Mouse (Mus musculus): ENCODE results near the gene Casp4. TPM values are rescaled to one million over a fixed set of nuclear protein-coding genes. Genes with fewer than 3 reads are reported as not detected.

The Casp4 gene
- total and polyA plus RNA-seq, 2 experiments from 2014 or later = 0.19 to 0.44 TPM

DNA sequence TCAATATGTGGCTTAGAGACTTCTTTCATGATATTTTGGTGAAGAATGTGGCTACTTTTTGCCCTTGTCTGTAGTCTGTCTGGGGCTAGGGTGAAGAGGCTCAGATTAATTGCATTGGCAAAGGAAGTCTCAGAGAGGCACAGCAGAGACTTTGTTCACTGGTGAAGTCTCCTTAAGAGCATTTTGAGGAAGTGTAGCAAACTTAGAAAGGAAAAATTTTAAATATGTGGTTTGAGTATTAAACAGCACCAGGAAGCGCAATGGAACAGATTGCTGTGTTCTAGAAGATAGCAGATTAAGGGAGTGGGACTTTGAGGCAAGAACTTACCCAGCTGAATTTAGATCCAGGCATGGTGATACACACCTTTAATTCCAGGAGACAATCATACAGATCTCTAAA, 24.8 kb downstream of the Casp4 start:
- Histone ChIP-seq H3K27ac (ENCODE audit: low read depth, low read length) (no peak overlapping the region), H3K4me2 (ENCODE audit: low read depth) (no peak overlapping the region), H3K27me3 (ENCODE audit: insufficient read depth, low read length) (no peaks in the 10 kb centered on the region), H3K4me1 (ENCODE audit: insufficient read depth) (no peaks in the 10 kb centered on the region), H3K4me3 (ENCODE audit: low read depth, low read length) (no peak overlapping the region), H3K36me3 (ENCODE audit: insufficient read depth) (no peaks in the 10 kb centered on the region), H3K9me3 (ENCODE audit: low read length) (no peaks in the 10 kb centered on the region), H3K9ac (no peak overlapping the region)
- no peak for DNase-seq
- ATAC-seq = no peak
- no peak for TF ChIP-seq CTCF (IDR thresholded peaks at IDR 0.05; ENCODE audit: low read depth)
- 94% methylated on average over 1 of the region's 1 CpGs for WGBS

DNA sequence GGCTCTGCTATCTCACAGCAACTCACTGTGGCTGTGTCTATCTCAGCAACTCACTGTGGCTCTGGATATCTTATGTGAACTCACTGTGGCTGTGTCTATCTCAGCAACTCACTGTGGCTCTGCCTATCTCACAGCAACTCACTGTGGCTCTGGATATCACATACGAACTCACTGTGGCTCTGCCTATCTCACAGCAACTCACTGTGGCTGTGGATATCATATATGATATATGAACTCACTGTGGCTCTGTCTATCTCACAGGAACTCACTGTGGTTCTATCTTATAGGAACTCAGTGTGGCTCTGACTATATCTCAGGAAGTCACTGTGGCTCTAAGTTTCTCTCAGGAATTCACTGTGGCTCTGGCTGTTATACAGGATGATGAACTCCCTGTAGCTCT, 34.5 kb downstream of the Casp4 start:
- Histone ChIP-seq H3K9me3 (ENCODE audit: low read length) (no peaks in the 10 kb centered on the region), H3K27me3 (ENCODE audit: insufficient read depth, low read length) (no peaks in the 10 kb centered on the region), H3K27ac (ENCODE audit: low read depth, low read length) (no peak overlapping the region), H3K36me3 (ENCODE audit: insufficient read depth) (no peaks in the 10 kb centered on the region), H3K4me1 (ENCODE audit: insufficient read depth) (no peaks in the 10 kb centered on the region), H3K4me2 (ENCODE audit: low read depth) (no peak overlapping the region), H3K4me3 (ENCODE audit: low read depth, low read length) (no peak overlapping the region), H3K9ac (no peak overlapping the region)
- no peak for TF ChIP-seq CTCF (IDR thresholded peaks at IDR 0.05; ENCODE audit: low read depth)
- DNase-seq (no peak), ATAC-seq (no peak)
- 88% methylated on average over 1 of the region's 1 CpGs for WGBS

DNA sequence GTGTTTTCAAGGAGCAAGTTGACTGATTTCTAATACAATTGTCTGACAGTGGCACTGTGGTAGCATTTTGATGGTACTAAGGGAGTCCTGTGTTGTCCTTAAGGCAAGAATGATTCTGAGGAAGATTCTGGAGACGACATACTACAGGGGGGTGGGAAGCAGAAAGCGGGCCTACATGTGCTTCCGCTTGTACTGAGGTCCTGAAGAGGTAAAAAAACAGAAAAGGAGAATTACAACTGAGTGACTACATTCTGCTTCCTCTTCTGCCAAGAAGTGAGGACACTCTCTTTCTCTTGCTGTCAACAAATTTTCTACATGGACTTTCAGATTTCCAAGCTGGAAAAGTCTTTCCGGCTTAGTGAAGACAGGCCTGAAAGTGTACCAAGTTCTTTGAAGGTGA, 35.5 kb downstream of the Casp4 start:
- H3K36me3 ChIP-seq (ENCODE audit: insufficient read depth) = no peaks in the 10 kb centered on the region
- H3K9me3 ChIP-seq (ENCODE audit: low read length) = no peaks in the 10 kb centered on the region
- 92% methylated on average over 4 of the region's 4 CpGs for WGBS
- ATAC-seq (no peak), DNase-seq (no peak)
- no peaks in the 10 kb centered on the region for H3K27me3 ChIP-seq (ENCODE audit: insufficient read depth, low read length)
- no peak overlapping the region for H3K4me3 ChIP-seq (ENCODE audit: low read depth, low read length)
- no peak overlapping the region for H3K4me2 ChIP-seq (ENCODE audit: low read depth)
- TF ChIP-seq CTCF (IDR thresholded peaks at IDR 0.05; ENCODE audit: low read depth) = no peak
- no peak overlapping the region for H3K9ac ChIP-seq
- H3K4me1 ChIP-seq (ENCODE audit: insufficient read depth) = no peaks in the 10 kb centered on the region
- H3K27ac ChIP-seq (ENCODE audit: low read depth, low read length) = no peak overlapping the region

DNA sequence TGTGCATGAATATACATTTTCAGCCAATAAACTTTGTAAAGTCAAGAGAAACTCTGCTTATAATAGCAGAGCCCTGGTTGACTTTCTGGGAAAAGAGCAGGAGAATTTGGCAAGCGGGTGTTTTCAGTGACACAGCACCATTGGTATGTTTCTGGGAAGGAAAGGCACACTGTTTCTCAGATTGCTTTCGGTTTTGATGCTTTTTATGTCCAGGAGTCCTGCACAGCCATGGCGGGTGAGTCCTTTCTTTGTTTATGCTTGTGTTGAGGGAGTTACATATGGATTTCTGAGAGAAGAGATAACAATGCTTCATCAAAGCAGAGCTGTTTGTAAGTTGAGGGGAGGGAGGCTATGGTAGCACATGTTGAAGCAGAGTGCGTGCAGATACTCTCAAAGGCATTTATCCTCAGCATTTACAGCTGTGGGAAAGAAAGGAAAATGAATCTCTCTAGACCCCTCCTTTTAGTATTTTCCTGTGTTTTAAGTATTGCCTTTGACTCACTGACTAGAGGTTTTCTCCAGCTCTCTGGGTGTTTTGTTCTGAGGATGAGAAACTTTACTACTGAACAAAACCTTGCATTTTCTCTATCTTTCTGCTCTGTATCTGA, 36.8 kb downstream of the Casp4 start, which contains the start of gene Casp12:
TSS of gene Casp12 (plus strand) at position 140 of the 608 bp plus-strand sequence.
- no peaks in the 10 kb centered on the region for H3K4me1 ChIP-seq (ENCODE audit: insufficient read depth)
- H3K9ac ChIP-seq = no peak within 1 kb of the TSS
- no peak for TF ChIP-seq CTCF (IDR thresholded peaks at IDR 0.05; ENCODE audit: low read depth)
- WGBS = 75% methylated on average over 4 of the region's 4 CpGs
- DNase-seq = no peak
- no peak for ATAC-seq
- no peaks in the 10 kb centered on the region for H3K36me3 ChIP-seq (ENCODE audit: insufficient read depth)
- H3K9me3 ChIP-seq (ENCODE audit: low read length) = no peaks in the 10 kb centered on the region
- no peak within 1 kb of the TSS for H3K4me3 ChIP-seq (ENCODE audit: low read depth, low read length)
- no peaks in the 10 kb centered on the region for H3K27me3 ChIP-seq (ENCODE audit: insufficient read depth, low read length)
- H3K4me2 ChIP-seq (ENCODE audit: low read depth) = no peak within 1 kb of the TSS
- no peak within 1 kb of the TSS for H3K27ac ChIP-seq (ENCODE audit: low read depth, low read length)

DNA sequence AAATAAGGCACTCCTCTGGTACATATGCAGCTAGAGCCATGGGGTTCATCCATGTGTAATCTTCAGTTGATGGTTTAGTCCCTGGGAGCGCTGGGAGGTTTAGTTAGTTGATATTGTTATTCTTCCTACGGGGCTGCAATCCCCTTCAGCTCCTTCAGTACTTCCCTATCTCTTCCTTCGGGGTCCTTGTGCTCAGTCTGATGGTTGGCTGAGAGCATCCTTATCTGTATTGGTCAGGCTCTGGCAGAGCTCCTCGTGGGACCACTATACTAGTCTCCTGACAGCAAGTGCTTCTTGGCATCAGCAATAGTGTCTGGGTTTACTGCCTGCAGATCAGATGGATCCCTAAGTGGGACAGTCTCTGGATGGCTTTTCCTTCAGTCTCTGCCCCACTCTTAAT, 38.8 kb downstream of the Casp4 start:
- no peak overlapping the region for H3K4me2 ChIP-seq (ENCODE audit: low read depth)
- H3K4me3 ChIP-seq (ENCODE audit: low read depth, low read length) = no peak overlapping the region
- 82% methylated on average over 4 of the region's 4 CpGs for WGBS
- DNase-seq (no peak), ATAC-seq (no peak)
- H3K27me3 ChIP-seq (ENCODE audit: insufficient read depth, low read length) = no peaks in the 10 kb centered on the region
- H3K9me3 ChIP-seq (ENCODE audit: low read length) = no peaks in the 10 kb centered on the region
- no peak overlapping the region for H3K9ac ChIP-seq
- no peak overlapping the region for H3K27ac ChIP-seq (ENCODE audit: low read depth, low read length)
- no peak for TF ChIP-seq CTCF (IDR thresholded peaks at IDR 0.05; ENCODE audit: low read depth)
- no peaks in the 10 kb centered on the region for H3K36me3 ChIP-seq (ENCODE audit: insufficient read depth)
- H3K4me1 ChIP-seq (ENCODE audit: insufficient read depth) = no peaks in the 10 kb centered on the region

DNA sequence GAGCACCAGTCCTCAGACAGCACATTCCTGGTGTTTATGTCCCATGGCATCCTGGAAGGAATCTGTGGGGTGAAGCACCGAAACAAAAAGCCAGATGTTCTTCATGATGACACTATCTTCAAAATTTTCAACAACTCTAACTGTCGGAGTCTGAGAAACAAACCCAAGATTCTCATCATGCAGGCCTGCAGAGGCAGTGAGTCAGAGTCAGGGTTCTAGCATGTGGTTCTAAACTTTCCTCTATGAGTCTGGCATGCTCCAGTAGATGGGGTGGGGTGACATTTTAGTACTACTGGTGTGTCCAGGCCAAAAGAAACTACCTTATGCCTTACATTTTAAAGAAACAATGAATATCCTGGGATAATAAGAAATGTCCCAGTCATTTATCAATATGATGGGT, 45.0 kb downstream of the Casp4 start:
- no peak for TF ChIP-seq CTCF (IDR thresholded peaks at IDR 0.05; ENCODE audit: low read depth)
- no peaks in the 10 kb centered on the region for H3K27me3 ChIP-seq (ENCODE audit: insufficient read depth, low read length)
- no peak overlapping the region for H3K9ac ChIP-seq
- no peak overlapping the region for H3K27ac ChIP-seq (ENCODE audit: low read depth, low read length)
- no peak for DNase-seq
- no peak overlapping the region for H3K4me3 ChIP-seq (ENCODE audit: low read depth, low read length)
- 89% methylated on average over 2 of the region's 2 CpGs for WGBS
- no peak overlapping the region for H3K4me2 ChIP-seq (ENCODE audit: low read depth)
- no peaks in the 10 kb centered on the region for H3K4me1 ChIP-seq (ENCODE audit: insufficient read depth)
- H3K36me3 ChIP-seq (ENCODE audit: insufficient read depth) = no peaks in the 10 kb centered on the region
- no peaks in the 10 kb centered on the region for H3K9me3 ChIP-seq (ENCODE audit: low read length)
- no peak for ATAC-seq

DNA sequence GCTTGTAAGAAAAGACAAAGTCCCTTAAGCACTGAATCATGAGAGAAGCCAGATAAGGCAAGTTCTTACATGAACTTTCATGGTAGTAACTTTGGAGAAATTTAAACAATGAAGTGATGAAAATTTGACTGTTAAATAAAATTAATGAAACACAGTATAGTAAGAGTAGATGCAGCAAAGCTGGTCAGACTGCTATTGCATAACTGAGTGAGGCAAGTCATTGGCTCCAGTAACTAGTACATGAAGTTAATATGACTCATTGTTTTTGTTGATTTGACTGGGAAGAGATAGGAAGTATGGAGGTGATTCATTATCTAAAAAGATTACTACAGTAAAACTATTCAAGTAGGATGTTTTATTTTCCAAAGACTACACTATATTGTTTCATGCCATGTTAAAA, 48.2 kb downstream of the Casp4 start:
- no peaks in the 10 kb centered on the region for H3K27me3 ChIP-seq (ENCODE audit: insufficient read depth, low read length)
- TF ChIP-seq CTCF (IDR thresholded peaks at IDR 0.05; ENCODE audit: low read depth) = no peak
- no peak for ATAC-seq
- H3K4me3 ChIP-seq (ENCODE audit: low read depth, low read length) = no peak overlapping the region
- H3K27ac ChIP-seq (ENCODE audit: low read depth, low read length) = no peak overlapping the region
- no peak overlapping the region for H3K9ac ChIP-seq
- H3K36me3 ChIP-seq (ENCODE audit: insufficient read depth) = no peaks in the 10 kb centered on the region
- no peaks in the 10 kb centered on the region for H3K9me3 ChIP-seq (ENCODE audit: low read length)
- no peak overlapping the region for H3K4me2 ChIP-seq (ENCODE audit: low read depth)
- H3K4me1 ChIP-seq (ENCODE audit: insufficient read depth) = no peaks in the 10 kb centered on the region
- no peak for DNase-seq

Other genes with a start within 250 kb of the Casp4 start
- gene Casp1, start 10.3 kb upstream of the Casp4 start, total RNA-seq (2014; rRNA removed) = 1.5 and 1.8 TPM in 2 replicates
- 1.7 TPM in 2 replicates for gene Casp1, start 10.3 kb upstream of the Casp4 start, polyA plus RNA-seq (2015; fragmentation: Nextera tagmentation; extraction: Ambion mirVana)
- 0.85 and 0.90 TPM in 2 replicates for gene Casp12, start 36.6 kb downstream of the Casp4 start, total RNA-seq (2014; rRNA removed)
- gene Casp12, start 36.6 kb downstream of the Casp4 start, polyA plus RNA-seq (2015; fragmentation: Nextera tagmentation; extraction: Ambion mirVana) = 0.84 and 1.2 TPM in 2 replicates

All from forebrain, postnatal 0 days (tissue).